Mouse (Mus musculus) lung, postnatal 0 days (tissue): ENCODE measurements around the gene Ppp1r14c. TPM values are rescaled to one million over a fixed set of nuclear protein-coding genes. Genes with fewer than 3 reads are reported as not detected.

ENCODE experiments used
- ATAC-seq: fragments of 200-750 bp; cut with Nextera tagmentation; 2 replicates; pipeline ENCODE4 v1.8.0; 2017; ENCODE audit warnings: moderate library complexity
- DNase-seq: peaks from one replicate; pipeline ENCODE4 v3.0.0-alpha.2; 2016; ENCODE audit warnings: low spot score
- H3K27ac ChIP-seq: fragments of 300-500 bp; sonication (generic); 2 replicates; pipeline ENCODE4 v1.5.1; 2014; ENCODE audit warnings: antibody characterized with exemption, mild to moderate bottlenecking, low read length, mixed read lengths
- H3K27me3 ChIP-seq: fragments of 300-500 bp; sonication (generic); replicated peaks from 2 replicates; pipeline ENCODE4 v1.6.1; 2014; ENCODE audit warnings: low read length, mixed read lengths; ENCODE audit not compliant: insufficient read depth
- H3K36me3 ChIP-seq: fragments of 300-500 bp; sonication (generic); 2 replicates; pipeline ENCODE4 v1.6.1; 2014; ENCODE audit warnings: low read length, mixed read lengths; ENCODE audit not compliant: insufficient read depth
- H3K4me1 ChIP-seq: fragments of 300-500 bp; sonication (generic); 2 replicates; pipeline ENCODE4 v1.6.1; 2014; ENCODE audit warnings: antibody characterized with exemption, low read depth, low read length, mixed read lengths; ENCODE audit not compliant: insufficient read depth
- H3K4me2 ChIP-seq: fragments of 300-500 bp; sonication (generic); replicated peaks from 2 replicates; pipeline ENCODE4 v1.6.1; 2014; ENCODE audit warnings: low read depth, mild to moderate bottlenecking, low read length, moderate library complexity, mixed read lengths
- H3K4me3 ChIP-seq: fragments of 300-500 bp; sonication (generic); 2 replicates; pipeline ENCODE4 v1.5.1; 2014; ENCODE audit warnings: low read depth, low read length
- H3K9ac ChIP-seq: fragments of 300-500 bp; sonication (generic); replicated peaks from 2 replicates; pipeline ENCODE4 v1.6.1; 2014; ENCODE audit warnings: low read depth, mild to moderate bottlenecking
- H3K9me3 ChIP-seq: fragments of 300-500 bp; sonication (generic); 2 replicates; pipeline ENCODE4 v1.6.1; 2016; ENCODE audit warnings: low read length, mixed read lengths
- CTCF ChIP-seq: IDR thresholded peaks from 2 replicates; pipeline ENCODE4 v1.5.1; 2016; ENCODE audit warnings: antibody characterized with exemption, mild to moderate bottlenecking
- EP300 ChIP-seq: IDR thresholded peaks from 2 replicates; pipeline ENCODE4 v1.6.1; 2016; ENCODE audit warnings: antibody characterized with exemption, mild to moderate bottlenecking, control low read depth
- WGBS: fragments of 180-500 bp; shearing (Covaris S2); extraction: QIAGEN DNeasy Blood & Tissue Kit; methylation state at CpG from one replicate; pipeline ENCODE4 v1.1.7; 2014; 5-methylcytosine and 5-hydroxymethylcytosine counted together
- polyA plus RNA-seq: library from polyadenylated mRNA; unstranded; fragments of >200 nt; fragmentation: Nextera tagmentation; extraction: Ambion mirVana; gene quantifications from 2 replicates; pipeline ENCODE4 v1.2.1, GENCODE M21; 2015

The Ppp1r14c gene
- 139 and 148 TPM in 2 replicates for polyA plus RNA-seq

- Histone ChIP-seq H3K4me1 (no peaks in the 10 kb centered on the region), H3K9me3 (no peaks in the 10 kb centered on the region), H3K27me3 (peaks cover 6% of the 10 kb centered on the region; the same call in 1 of the 2 replicates), H3K4me2 (peak within 1 kb of the TSS; percentile 93), H3K27ac (0 out of 2 replicates have a peak within 1 kb of the TSS, but pooled peaks have one; percentile 27), H3K36me3 (no peaks in the 10 kb centered on the region), H3K4me3 (peak within 1 kb of the TSS; percentile 55), H3K9ac (peak within 1 kb of the TSS; percentile 29; the same call in 1 of the 2 replicates)
- TF ChIP-seq CTCF = no peak
- no peak for TF ChIP-seq EP300
- ATAC-seq = peak; percentile 87
- peak; percentile 63 for DNase-seq
- under 1% methylated on average over 64 of the region's 74 CpGs for WGBS
Observed at GRCm38 (mm10) chr10:3366036-3366869, at the start of gene Ppp1r14c. TSS of gene Ppp1r14c (plus strand) at chr10:3366057.

- Histone ChIP-seq H3K36me3 (no peaks in the 10 kb centered on the region), H3K4me2 (no peak overlapping the region), H3K9me3 (no peaks in the 10 kb centered on the region), H3K4me1 (no peaks in the 10 kb centered on the region), H3K9ac (no peak overlapping the region), H3K27me3 (no peaks in the 10 kb centered on the region), H3K27ac (no peak overlapping the region), H3K4me3 (no peak overlapping the region)
- no peak for DNase-seq
- no peak for TF ChIP-seq EP300
- no peak for TF ChIP-seq CTCF
- 92% methylated on average over 2 of the region's 2 CpGs for WGBS
- ATAC-seq = no peak
Observed at GRCm38 (mm10) chr10:3321406-3321805, 44.5 kb upstream of the Ppp1r14c start.

- TF ChIP-seq EP300 (no peak), CTCF (peak; percentile 71)
- Histone ChIP-seq H3K4me3 (no peak overlapping the region), H3K4me1 (no peaks in the 10 kb centered on the region), H3K36me3 (no peaks in the 10 kb centered on the region), H3K9me3 (no peaks in the 10 kb centered on the region), H3K4me2 (no peak overlapping the region), H3K27me3 (no peaks in the 10 kb centered on the region), H3K27ac (no peak overlapping the region), H3K9ac (no peak overlapping the region)
- WGBS = 71% methylated on average over 1 of the region's 1 CpGs
- peak; percentile 67 for DNase-seq
- no peak for ATAC-seq
Observed at GRCm38 (mm10) chr10:3325447-3325846, 40.4 kb upstream of the Ppp1r14c start.

GRCm38 (mm10) chr10:3332880-3333279, 33.0 kb upstream of the Ppp1r14c start:
- no peak overlapping the region for H3K4me3 ChIP-seq
- H3K4me1 ChIP-seq = no peaks in the 10 kb centered on the region; the same call in 1 of the 2 replicates
- WGBS = 12% methylated on average over 3 of the region's 3 CpGs
- H3K9ac ChIP-seq = no peak overlapping the region
- ATAC-seq (peak; percentile 38; the same call in 1 of the 2 replicates), DNase-seq (peak; percentile 78)
- H3K27me3 ChIP-seq = no peaks in the 10 kb centered on the region
- H3K27ac ChIP-seq = no peak overlapping the region
- TF ChIP-seq CTCF (peak; percentile 95), EP300 (no peak)
- no peaks in the 10 kb centered on the region for H3K9me3 ChIP-seq
- no peak overlapping the region for H3K4me2 ChIP-seq
- H3K36me3 ChIP-seq = no peaks in the 10 kb centered on the region

- Histone ChIP-seq H3K27ac (no peak overlapping the region), H3K4me2 (no peak overlapping the region), H3K9me3 (no peaks in the 10 kb centered on the region), H3K36me3 (no peaks in the 10 kb centered on the region), H3K4me1 (no peaks in the 10 kb centered on the region; the same call in 1 of the 2 replicates), H3K4me3 (no peak overlapping the region), H3K27me3 (no peaks in the 10 kb centered on the region), H3K9ac (no peak overlapping the region)
- DNase-seq (no peak), ATAC-seq (no peak)
- TF ChIP-seq CTCF = no peak
Observed at GRCm38 (mm10) chr10:3334570-3334969, 31.3 kb upstream of the Ppp1r14c start.

GRCm38 (mm10) chr10:3336729-3337329, 29.0 kb upstream of the Ppp1r14c start:
- DNase-seq (no peak), ATAC-seq (peak; percentile 21; the same call in 1 of the 2 replicates)
- no peak overlapping the region for H3K4me3 ChIP-seq
- no peak overlapping the region for H3K27ac ChIP-seq
- H3K36me3 ChIP-seq = no peaks in the 10 kb centered on the region
- H3K9me3 ChIP-seq = no peaks in the 10 kb centered on the region
- no peak overlapping the region for H3K4me2 ChIP-seq
- no peak for TF ChIP-seq EP300
- TF ChIP-seq CTCF = no peak
- H3K27me3 ChIP-seq = no peaks in the 10 kb centered on the region
- H3K9ac ChIP-seq = no peak overlapping the region
- WGBS = 44% methylated on average over 7 of the region's 7 CpGs
- H3K4me1 ChIP-seq = no peaks in the 10 kb centered on the region; the same call in 1 of the 2 replicates
